Mouse (Mus musculus): ENCODE measurements around the gene Rcn3.

DNA sequence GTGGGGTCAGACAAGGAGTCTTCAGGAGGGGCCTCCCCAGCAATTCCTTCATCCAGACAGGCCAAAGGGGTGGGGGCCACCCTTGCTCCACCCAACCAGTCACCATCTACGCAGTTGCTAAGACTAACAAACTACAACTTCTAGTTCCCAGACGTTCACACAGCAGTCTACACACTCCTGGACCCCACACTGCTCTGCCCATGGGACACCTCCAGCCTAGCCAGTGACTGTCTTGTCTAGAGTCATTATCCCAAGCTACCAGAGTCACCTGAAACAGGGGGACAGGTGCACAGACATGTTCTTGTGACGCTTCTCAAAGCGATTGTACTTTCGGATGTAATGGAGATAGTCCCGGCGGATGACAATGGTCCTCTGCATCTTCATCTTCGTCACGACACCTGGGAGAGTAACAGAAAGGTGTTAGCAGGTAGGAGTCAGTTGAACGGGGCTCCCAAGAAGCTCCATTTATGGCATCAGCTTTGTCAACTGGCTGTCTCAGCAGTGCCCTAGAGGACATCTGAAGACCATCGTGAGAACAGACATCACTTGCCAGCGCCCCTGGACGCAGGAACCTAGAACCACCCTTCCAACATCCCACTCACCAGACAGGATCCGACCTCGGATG lies 30.7 kb upstream of the Rcn3 start:
- no peak for TF ChIP-seq TCF12 (IDR thresholded peaks at IDR 0.05; ENCODE audit: low read depth, low read length)
- no peak; a peak in 1 of 4 replicates for TF ChIP-seq POLR2A (IDR thresholded peaks at IDR 0.05; ENCODE audit: control insufficient read depth in 1 of 2, insufficient read depth in 1 of 2, low read depth in 1 of 2, low read length in 2 of 2, poor library complexity in 1 of 2)
- no peak for TF ChIP-seq MAFK (IDR thresholded peaks at IDR 0.05; ENCODE audit: borderline replicate concordance, low read depth, low read length)
- TF ChIP-seq POLR2AphosphoS5 (IDR thresholded peaks at IDR 0.05; ENCODE audit: borderline replicate concordance, low read depth, low read length): no peak
- no peak for TF ChIP-seq SMC3 (IDR thresholded peaks at IDR 0.05; ENCODE audit: low read depth, low read length)

All from MEL (cell line).